Mouse (Mus musculus) spleen, postnatal 4 days (tissue): ENCODE data around the gene Naaladl2.

Experiments used
- DNase-seq, 2 experiments: peaks; one replicate each; pipeline ENCODE4 v3.0.0; 2022; ENCODE audit warnings: low spot score in 2 of 2

Naaladl2 gene

GRCm38 (mm10) chr3:23972747-23973667 is 1171.1 kb downstream of the Naaladl2 start:
- DNase-seq, result no peak

- no peak for DNase-seq
Observed at GRCm38 (mm10) chr3:23962961-23963621, 1181.0 kb downstream of the Naaladl2 start.

GRCm38 (mm10) chr3:23946182-23946581 is 1197.9 kb downstream of the Naaladl2 start:
- DNase-seq, result no peak

- no peak for DNase-seq
Observed at GRCm38 (mm10) chr3:23937299-23937698, 1206.8 kb downstream of the Naaladl2 start.

- no peak for DNase-seq
Observed at GRCm38 (mm10) chr3:23928097-23928496, 1216.0 kb downstream of the Naaladl2 start.

GRCm38 (mm10) chr3:23907682-23908081 is 1236.4 kb downstream of the Naaladl2 start:
- no peak for DNase-seq

GRCm38 (mm10) chr3:23865688-23866087 is 1278.4 kb downstream of the Naaladl2 start:
- no peak for DNase-seq

- no peak for DNase-seq
Observed at GRCm38 (mm10) chr3:23857275-23857674, 1286.8 kb downstream of the Naaladl2 start.

GRCm38 (mm10) chr3:23817585-23817984 is 1326.5 kb downstream of the Naaladl2 start:
- no peak for DNase-seq

- DNase-seq, result no peak
Observed at GRCm38 (mm10) chr3:23758746-23759145, 1385.3 kb downstream of the Naaladl2 start.
